Mouse (Mus musculus) megakaryocyte, embryonic 14.5 days (primary cell): ENCODE measurements at regions not wholly inside any gene's neighbourhood (a gene's known extent, or its start where the extent isn't known, plus 50 kb on each side); places are given as distances from the start of the nearest gene placed in this dataset.

ENCODE experiments used
- H3K27me3 ChIP-seq: replicated peaks from 2 replicates; pipeline ENCODE3; 2012; ENCODE audit warnings: inconsistent platforms
- H3K36me3 ChIP-seq: replicated peaks from 2 replicates; pipeline ENCODE3; 2012; ENCODE audit warnings: low read length, inconsistent platforms, mixed read lengths
- H3K4me1 ChIP-seq: 2 replicates; pipeline ENCODE4 v1.6.1; 2012; ENCODE audit warnings: inconsistent platforms
- H3K4me3 ChIP-seq: replicated peaks from 2 replicates; pipeline ENCODE3; 2012; ENCODE audit warnings: moderate library complexity, mild to moderate bottlenecking, inconsistent platforms
- H3K9me3 ChIP-seq: 2 replicates; pipeline ENCODE4 v1.6.1; 2012; ENCODE audit warnings: inconsistent platforms
- FLI1 ChIP-seq: IDR thresholded peaks from 2 replicates; pipeline ENCODE4 v1.6.1; 2012; ENCODE audit warnings: low read length, inconsistent platforms, mixed read lengths
- GATA1 ChIP-seq: IDR thresholded peaks from 3 replicates; pipeline ENCODE4 v1.6.1; 2012; ENCODE audit warnings: mixed read lengths, low read length, inconsistent platforms, borderline replicate concordance

DNA sequence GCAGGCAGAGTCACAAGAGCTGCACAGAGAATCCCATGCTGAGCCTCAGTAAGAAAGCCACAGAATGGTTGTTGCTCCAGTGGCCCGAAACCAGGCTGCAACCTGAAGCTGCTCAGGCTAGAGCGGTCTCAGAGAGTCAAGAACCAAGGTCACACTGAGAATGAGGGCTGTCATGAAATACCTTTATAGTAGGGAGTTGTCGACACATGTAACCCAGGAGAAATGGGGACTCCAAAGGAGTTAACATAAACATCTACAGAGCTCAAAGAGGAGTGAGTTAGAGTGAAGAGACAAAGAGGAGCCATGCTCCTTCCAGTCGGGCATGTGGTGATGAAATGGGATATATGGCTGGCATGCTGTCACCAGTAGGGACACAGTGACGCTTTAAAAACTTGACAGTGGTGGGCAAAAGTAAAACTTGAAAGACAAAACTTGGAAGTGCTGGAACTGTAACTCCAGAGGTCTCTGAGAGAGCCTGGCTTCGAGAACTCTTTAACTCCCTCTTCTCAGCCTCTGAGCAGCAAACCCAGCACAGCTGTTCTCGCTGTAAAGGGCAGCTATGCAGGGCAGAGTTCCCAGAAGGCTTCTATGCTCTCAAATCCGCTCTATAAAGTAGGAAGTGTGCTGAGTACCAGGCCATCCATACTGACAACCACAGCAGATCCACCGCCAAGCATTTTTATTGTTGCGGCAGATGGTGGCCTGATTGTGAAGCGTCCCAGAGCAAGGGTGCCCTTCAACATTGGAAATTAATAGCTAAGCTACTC, 52.9 kb upstream of the Pthlh start:
- Histone ChIP-seq H3K27me3 (peaks cover 2% of the 10 kb centered on the region), H3K9me3 (no peaks in the 10 kb centered on the region), H3K4me3 (no peak overlapping the region), H3K4me1 (no peaks in the 10 kb centered on the region), H3K36me3 (no peaks in the 10 kb centered on the region)
- TF ChIP-seq GATA1 = no peak
- no peak for TF ChIP-seq FLI1

DNA sequence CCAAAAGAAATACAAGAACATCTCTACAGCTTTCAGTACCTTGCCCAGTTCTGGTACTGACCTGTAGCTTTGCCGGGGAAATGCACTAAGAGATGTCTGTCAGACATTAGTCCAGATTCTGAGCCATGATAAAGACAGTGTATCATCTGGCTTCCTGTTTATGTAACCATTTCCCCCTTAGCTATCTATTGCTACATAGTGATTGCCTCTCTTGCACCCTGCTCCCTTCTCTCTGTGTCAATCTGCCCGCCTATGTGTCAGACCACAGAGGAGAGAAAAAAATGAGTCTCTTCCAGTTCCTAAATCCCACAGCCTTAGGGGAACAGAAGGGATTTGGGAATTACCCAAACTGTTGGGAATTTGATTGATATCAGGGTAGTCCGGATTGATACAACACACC, 52.2 kb upstream of the Pthlh start:
- TF ChIP-seq GATA1 (no peak), FLI1 (no peak)
- H3K36me3 ChIP-seq = no peaks in the 10 kb centered on the region
- H3K9me3 ChIP-seq = no peaks in the 10 kb centered on the region
- peaks cover 2% of the 10 kb centered on the region for H3K27me3 ChIP-seq
- H3K4me1 ChIP-seq = no peaks in the 10 kb centered on the region
- no peak overlapping the region for H3K4me3 ChIP-seq

DNA sequence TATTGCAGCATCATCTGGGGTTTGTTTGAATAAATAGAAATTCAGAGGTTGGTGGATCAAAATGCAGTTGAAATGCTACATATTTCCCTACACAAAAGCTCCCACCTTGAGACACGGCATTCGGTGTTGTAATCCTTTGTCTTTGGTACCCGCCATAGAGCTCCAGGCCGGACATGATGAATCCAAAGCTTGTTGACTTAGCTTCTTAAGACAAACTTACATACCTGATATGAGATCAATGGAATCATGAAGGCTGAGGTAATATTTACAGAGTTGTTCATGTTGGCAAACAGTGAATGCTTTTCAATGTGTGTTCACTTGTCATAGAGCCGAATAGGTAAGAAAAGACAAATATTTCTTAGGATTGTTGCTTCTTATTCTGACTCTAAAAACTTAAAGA, 51.2 kb upstream of the Pthlh start:
- Histone ChIP-seq H3K36me3 (no peaks in the 10 kb centered on the region), H3K27me3 (peaks cover 2% of the 10 kb centered on the region), H3K9me3 (no peaks in the 10 kb centered on the region), H3K4me1 (no peaks in the 10 kb centered on the region), H3K4me3 (no peak overlapping the region)
- no peak for TF ChIP-seq GATA1
- TF ChIP-seq FLI1 = no peak
